Comparison of ENCODE assay signal across 11 mouse cellular contexts in genomic region chr17:5805935-5806334, GRCm38 (mm10). TPM values are rescaled to one million over a fixed set of nuclear protein-coding genes. Genes with fewer than 3 reads are reported as not detected.
DNase-seq lines count a peak whose midpoint lies in the region; ATAC-seq lines count a peak whose summit lies in the region.
"Had no signal": no experiment of that assay in that cellular context is flagged by ENCODE, and none has a peak within 500 bp of the region (broad histone marks: within the 10 kb centered on the region; RNA-seq: fewer than 3 reads in every experiment).

No protein-coding gene starts in this region.

- H3K36me3 ChIP-seq in limb, embryonic 12.5 days = no peaks in the 10 kb centered on the region
- H3K36me3 ChIP-seq: neural tube, embryonic 13.5 days had no signal

- no peak; the same call in 1 of the 2 replicates for ATAC-seq in limb, embryonic 12.5 days (ENCODE audit: insufficient number of reproducible peaks, insufficient read depth, low FRiP score, low TSS enrichment, low read depth)
- ATAC-seq in megakaryocyte progenitor cell, adult 5-6 weeks (replicated peaks; ENCODE audit: poor library complexity) = no peak
- ATAC-seq in granulocyte monocyte progenitor cell, adult 5-6 weeks (replicated peaks; ENCODE audit: poor library complexity, severe bottlenecking) = no peak

- H3K27me3 ChIP-seq in limb, embryonic 12.5 days = no peaks in the 10 kb centered on the region
- H3K27me3 ChIP-seq: neural tube, embryonic 13.5 days had no signal

- no peak overlapping the region for H3K9ac ChIP-seq in limb, embryonic 12.5 days (replicated peaks)
- H3K9ac ChIP-seq: liver, embryonic 14.5 days; neural tube, embryonic 13.5 days had no signal

- H3K4me3 ChIP-seq in limb, embryonic 12.5 days (replicated peaks) = no peak overlapping the region
- H3K4me3 ChIP-seq: neural tube, embryonic 13.5 days had no signal

- WGBS in limb, embryonic 12.5 days = 65% methylated on average over 2 of the region's 2 CpGs

- H3K4me2 ChIP-seq in limb, embryonic 12.5 days = no peak overlapping the region
- H3K4me2 ChIP-seq: neural tube, embryonic 13.5 days had no signal

- H3K4me1 ChIP-seq in limb, embryonic 12.5 days (replicated peaks) = peaks cover 14% of the 10 kb centered on the region; the same call in 1 of the 2 replicates
- H3K4me1 ChIP-seq: neural tube, embryonic 13.5 days had no signal

- H3K27ac ChIP-seq in limb, embryonic 12.5 days = peak overlapping the region; percentile 42; the same call in 1 of the 2 replicates
- H3K27ac ChIP-seq: liver, embryonic 14.5 days; neural tube, embryonic 13.5 days had no signal

- DNase-seq in heart, adult 11 months = peak; percentile 99
- no peak for DNase-seq in heart, postnatal 4 days
- DNase-seq in MN1 (ENCODE audit: low spot score) = peak; percentile 45
- DNase-seq in fibroblast of lung, adult 2 months (ENCODE audit: low read depth) = peak; percentile 99
- no peak for DNase-seq in cerebellum, adult 9-10 months
- DNase-seq: cerebellum, adult 9-11 months had no signal

- H3K9me3 ChIP-seq in limb, embryonic 12.5 days = no peaks in the 10 kb centered on the region
- H3K9me3 ChIP-seq: neural tube, embryonic 13.5 days had no signal

RNA-seq across cellular contexts. Expression of gene Snx9, which starts 35.2 kb away (rescaled TPM):
- total RNA-seq in heart, postnatal 4 days (2021) = 10 to 100 TPM; 38.0 to 39.0 TPM
- 28.9 and 30.6 TPM in 2 replicates for polyA plus RNA-seq in limb, embryonic 12.5 days (2016; fragmentation: Nextera tagmentation; extraction: Ambion mirVana)
- total RNA-seq in megakaryocyte progenitor cell, adult 5-6 weeks (2015) = 50.4 and 52.7 TPM in 2 replicates
- 31.3 and 35.4 TPM in 2 replicates for total RNA-seq in megakaryocyte progenitor cell, adult 5-6 weeks (2017)
- 29.5 and 33.9 TPM in 2 replicates for total RNA-seq in granulocyte monocyte progenitor cell, adult 5-6 weeks (2014; fragmentation: Nextera tagmentation)
- total RNA-seq in granulocyte monocyte progenitor cell, adult 5-6 weeks (2017) = 26.9 and 28.8 TPM in 2 replicates

Comparison
In these comparisons a context has a peak if more than half of its experiments do, and no peak if none do; other contexts are left out.
1. DNase-seq: peak in heart, adult 11 months (single experiment), MN1 (single experiment) and fibroblast of lung, adult 2 months (single experiment); none in heart, postnatal 4 days (single experiment) and cerebellum, adult 9-10 months (single experiment).